Mouse (Mus musculus): Measurements from ENCODE around the gene Cacna1s.

DNA sequence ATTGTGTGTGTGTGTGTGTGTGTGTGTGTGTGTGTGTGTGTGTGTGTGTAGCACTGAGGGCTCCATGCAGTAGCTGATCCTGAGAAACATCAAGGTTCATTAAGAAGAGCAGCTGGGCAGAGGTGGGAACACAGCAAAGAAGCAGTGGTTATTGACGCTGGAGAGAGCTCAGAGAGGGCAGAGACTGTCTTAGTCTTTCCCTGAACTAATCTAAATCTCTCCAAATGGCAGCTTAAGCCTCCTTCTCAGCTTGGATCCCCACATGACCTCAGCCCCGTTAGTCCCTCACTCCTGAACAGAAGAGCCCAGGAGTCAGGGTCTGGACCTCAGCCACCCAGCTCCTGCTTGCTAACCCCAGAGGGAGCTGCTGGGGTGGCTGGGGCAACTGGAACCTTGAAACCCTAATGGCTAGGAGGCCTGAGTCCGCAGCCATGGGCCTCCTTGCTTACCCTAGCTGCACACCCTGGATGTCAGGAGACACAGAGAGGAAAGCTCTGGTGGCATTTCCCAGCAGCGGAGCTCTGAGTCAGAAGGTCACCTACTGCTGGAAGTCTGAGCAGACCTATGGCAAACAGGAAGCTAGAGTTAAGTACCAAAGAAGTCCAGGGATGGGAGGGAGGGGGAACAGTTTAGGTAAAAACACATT is 76.5 kb downstream of the Cacna1s start:
- TF ChIP-seq CTCF (IDR thresholded peaks at IDR 0.05; ENCODE audit: low read depth, low read length): no peak
- TF ChIP-seq POLR2A (IDR thresholded peaks at IDR 0.05; ENCODE audit: borderline replicate concordance, low read depth, low read length): no peak
